Mouse (Mus musculus) spleen, adult 2 months (tissue): ENCODE data around the gene Elovl1.

Experiments
- CTCF ChIP-seq: fragments of 200-500 bp; IDR thresholded peaks from 2 replicates; pipeline ENCODE4 v1.5.1; 2011; ENCODE audit warnings: mild to moderate bottlenecking, inconsistent platforms; ENCODE audit not compliant: insufficient read depth, insufficient read length, insufficient replicate concordance; ENCODE audit errors: extremely low read depth
- POLR2A ChIP-seq: fragments of 200-500 bp; IDR thresholded peaks from 2 replicates; pipeline ENCODE4 v1.6.1; 2011; ENCODE audit warnings: low read depth, low read length, inconsistent platforms

GRCm38 (mm10) chr4:118421384-118421783 is 6.5 kb upstream of the Elovl1 start:
- TF ChIP-seq CTCF (no peak), POLR2A (no peak)
